Mouse (Mus musculus) adrenal gland, postnatal 25 days (tissue): ENCODE results near the gene Elmsan1. TPM values are rescaled to one million over a fixed set of nuclear protein-coding genes. Genes with fewer than 3 reads are reported as not detected.

Source experiments
- DNase-seq: peaks from one replicate; pipeline ENCODE4 v3.0.0; 2021; ENCODE audit warnings: mixed read lengths
- total RNA-seq: library from RNA; stranded (reverse); gene quantifications from 2 replicates; pipeline ENCODE4 v1.2.3, GENCODE M21; 2021

Elmsan1 gene
- total RNA-seq, 1 experiment from 2014 or later = 32.8 TPM

GRCm38 (mm10) chr12:84174871-84175270 lies 43.8 kb downstream of the Elmsan1 start:
- peak; percentile 75 for DNase-seq

GRCm38 (mm10) chr12:84174190-84174811 lies 44.4 kb downstream of the Elmsan1 start:
- peak; percentile 80 for DNase-seq

GRCm38 (mm10) chr12:84173309-84173915 lies 45.3 kb downstream of the Elmsan1 start:
- DNase-seq = no peak

GRCm38 (mm10) chr12:84172862-84173261 lies 45.8 kb downstream of the Elmsan1 start:
- no peak for DNase-seq

- no peak for DNase-seq
Observed at GRCm38 (mm10) chr12:84172216-84172615, 46.5 kb downstream of the Elmsan1 start.

GRCm38 (mm10) chr12:84170610-84171009 lies 48.1 kb downstream of the Elmsan1 start:
- no peak for DNase-seq

GRCm38 (mm10) chr12:84165631-84166373 lies 52.9 kb downstream of the Elmsan1 start:
- DNase-seq = no peak

GRCm38 (mm10) chr12:84163586-84164110 lies 55.0 kb downstream of the Elmsan1 start:
- DNase-seq = no peak

- no peak for DNase-seq
Observed at GRCm38 (mm10) chr12:84163133-84163532, 55.5 kb downstream of the Elmsan1 start.

GRCm38 (mm10) chr12:84161616-84162433 lies 56.9 kb downstream of the Elmsan1 start:
- no peak for DNase-seq

GRCm38 (mm10) chr12:84161116-84161515 lies 57.6 kb downstream of the Elmsan1 start:
- no peak for DNase-seq

GRCm38 (mm10) chr12:84160491-84160890 lies 58.2 kb downstream of the Elmsan1 start:
- DNase-seq = no peak

- DNase-seq = no peak
Observed at GRCm38 (mm10) chr12:84158156-84158555, 60.5 kb downstream of the Elmsan1 start.

GRCm38 (mm10) chr12:84156210-84156609 lies 62.5 kb downstream of the Elmsan1 start:
- DNase-seq = no peak

GRCm38 (mm10) chr12:84155523-84155871 lies 63.2 kb downstream of the Elmsan1 start:
- no peak for DNase-seq

- DNase-seq = peak; percentile 43
Observed at GRCm38 (mm10) chr12:84154786-84155522, 63.7 kb downstream of the Elmsan1 start.

GRCm38 (mm10) chr12:84153414-84153813 lies 65.3 kb downstream of the Elmsan1 start:
- DNase-seq = no peak

GRCm38 (mm10) chr12:84152352-84153190 lies 66.1 kb downstream of the Elmsan1 start:
- DNase-seq = peak; percentile 32

GRCm38 (mm10) chr12:84151911-84152310 lies 66.8 kb downstream of the Elmsan1 start:
- no peak for DNase-seq

GRCm38 (mm10) chr12:84150976-84151375 lies 67.7 kb downstream of the Elmsan1 start:
- no peak for DNase-seq

- DNase-seq = no peak
Observed at GRCm38 (mm10) chr12:84149971-84150370, 68.7 kb downstream of the Elmsan1 start.
